Mouse (Mus musculus) gastrocnemius, postnatal 14 days (tissue): ENCODE measurements at regions not wholly inside any gene's neighbourhood (a gene's known extent, or its start where the extent isn't known, plus 50 kb on each side); places are given as distances from the start of the nearest gene placed in this dataset.

ENCODE experiments used
- DNase-seq: peaks from one replicate; pipeline ENCODE4 v3.0.0; 2021; ENCODE audit warnings: mixed read lengths
- intact Hi-C: fragments of 180-260 bp; cut with DNase I; formaldehyde crosslinking; loops from one replicate; pipeline ENCODE4 v1.15.1; 2025; ENCODE audit warnings: low total_unique reads

DNA sequence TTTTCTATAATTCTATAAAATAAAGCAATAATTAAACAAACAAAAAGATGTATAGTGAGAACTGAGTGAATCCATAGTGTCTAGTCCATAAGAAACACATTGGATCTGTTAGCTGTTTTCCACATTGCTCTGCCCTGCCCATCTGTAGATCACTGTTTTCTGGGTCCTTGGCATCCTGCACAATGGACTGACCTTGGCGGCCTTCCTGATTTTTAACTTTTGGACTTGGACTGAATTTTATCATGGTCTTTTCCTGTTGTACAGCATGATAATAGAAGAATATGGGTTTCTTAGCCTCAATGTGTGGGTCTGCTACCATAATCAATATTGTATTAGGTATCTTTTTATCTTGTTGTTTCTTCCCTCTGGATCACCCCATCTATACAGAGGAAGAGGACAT, 456.0 kb downstream of the 1810013L24Rik start:
- no peak for DNase-seq
- intact Hi-C loops: no loop called here

DNA sequence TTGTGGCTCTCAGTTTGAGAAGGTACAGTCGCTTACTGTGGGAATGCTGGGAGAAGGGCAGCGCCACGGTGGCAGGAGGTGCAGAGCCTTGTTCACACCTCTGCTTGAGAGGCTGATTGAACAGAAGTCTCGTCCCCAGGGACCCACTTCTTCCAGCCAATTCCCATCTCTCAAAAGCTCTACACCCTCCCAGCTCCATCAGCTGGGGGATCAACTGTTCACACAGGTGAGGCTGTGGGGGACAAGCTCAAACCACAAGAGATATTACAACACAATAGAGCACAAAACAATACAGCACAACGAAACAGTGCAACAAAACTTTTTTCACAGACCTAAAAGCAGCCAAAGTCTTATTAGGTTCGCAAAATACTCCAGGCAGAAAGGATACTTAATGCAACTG, 457.7 kb downstream of the 1810013L24Rik start:
- DNase-seq: no peak
- intact Hi-C loops: no loop called here

DNA sequence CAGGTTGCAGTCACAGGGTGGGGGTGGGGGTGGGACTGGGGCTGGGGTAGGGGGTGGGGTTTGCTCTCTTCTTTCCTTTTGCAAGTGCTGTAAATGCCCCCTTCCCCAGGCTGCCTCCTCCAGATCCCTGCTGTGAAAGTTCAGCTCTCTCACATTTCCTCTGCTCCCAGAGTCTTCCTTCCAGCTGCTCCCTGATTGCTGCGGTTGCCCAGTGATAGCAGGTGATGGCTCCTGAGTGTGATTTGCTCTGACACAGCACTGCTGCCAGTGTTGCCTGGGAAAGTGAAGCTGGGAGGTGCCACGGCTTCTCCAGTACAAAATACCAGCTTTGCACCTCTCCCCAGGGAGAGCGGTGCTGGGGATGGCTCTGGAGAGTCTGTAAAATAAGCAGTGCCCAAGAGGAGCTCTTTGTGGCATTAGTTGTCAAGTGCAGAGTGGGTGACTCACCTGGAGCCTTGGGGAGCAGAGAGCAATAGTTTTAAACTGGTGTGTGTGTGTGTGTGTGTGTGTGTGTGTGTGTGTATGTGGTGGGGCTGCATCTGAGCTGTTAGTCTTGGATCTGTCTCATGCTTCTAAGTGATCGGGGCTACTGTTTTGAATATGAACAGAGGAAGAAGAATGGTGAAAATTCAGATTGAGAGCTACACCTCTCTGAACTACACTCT, 461.6 kb downstream of the 1810013L24Rik start:
- intact Hi-C loops: no loop called here
- DNase-seq: no peak

DNA sequence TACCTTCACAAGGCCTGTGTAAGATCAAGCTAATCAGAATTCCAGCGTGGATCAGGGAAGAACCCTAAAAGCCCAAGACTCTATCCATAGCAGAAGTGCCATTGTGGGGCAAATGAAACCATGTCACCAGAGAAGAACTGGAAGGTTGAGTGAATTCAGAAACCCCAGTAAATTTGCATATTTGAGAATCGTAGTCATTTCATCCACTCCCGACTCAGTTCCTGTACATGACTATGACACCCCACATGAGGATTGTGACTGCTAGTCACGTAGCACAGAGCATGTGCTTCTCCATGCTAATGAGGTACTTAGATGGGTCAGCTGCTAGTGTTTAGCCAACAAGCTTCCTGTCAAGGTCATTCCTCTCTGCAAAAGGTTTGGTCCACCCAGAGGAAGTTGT, 473.2 kb downstream of the 1810013L24Rik start:
- intact Hi-C loops: no loop called here
- DNase-seq: no peak

DNA sequence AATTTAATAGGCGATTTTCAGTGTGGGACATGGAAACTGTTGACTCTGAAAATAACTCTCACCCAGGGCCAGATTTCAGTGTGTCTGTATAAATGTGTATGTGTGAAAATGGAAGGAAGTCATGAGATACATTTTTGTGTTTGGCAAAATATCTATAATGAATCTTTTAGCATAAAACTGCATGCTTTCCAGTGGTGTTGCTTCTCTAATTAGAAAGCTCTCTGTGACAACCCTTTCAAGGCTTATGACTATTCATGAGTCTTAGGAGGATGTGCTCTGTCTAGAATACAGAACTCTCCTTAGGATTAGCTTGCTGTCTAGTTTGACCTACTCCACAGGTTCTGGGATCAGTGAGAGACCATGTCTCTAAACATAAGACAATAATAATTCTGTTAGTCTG, 474.2 kb downstream of the 1810013L24Rik start:
- intact Hi-C loops: no loop called here
- no peak for DNase-seq

DNA sequence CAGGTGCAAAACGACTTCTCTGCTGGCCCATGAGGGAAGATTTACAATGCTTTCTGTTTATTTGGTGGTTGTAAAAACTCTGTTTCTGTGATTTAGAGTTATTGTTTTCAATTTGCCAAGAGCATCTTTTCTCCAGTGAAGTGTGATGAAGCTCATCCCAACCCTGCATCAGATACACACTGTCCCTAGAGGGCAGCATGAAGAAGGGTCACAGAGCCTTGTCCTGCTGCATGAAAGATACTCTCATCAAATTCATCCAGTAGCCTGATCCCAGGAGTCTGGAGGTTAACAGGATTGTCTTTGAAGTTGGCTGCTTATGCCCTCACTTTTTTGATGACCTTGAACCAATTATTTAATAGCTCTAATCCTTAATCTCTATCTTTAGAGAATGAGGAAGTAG, 480.8 kb downstream of the 1810013L24Rik start:
- DNase-seq: no peak
- intact Hi-C loops: no loop called here

DNA sequence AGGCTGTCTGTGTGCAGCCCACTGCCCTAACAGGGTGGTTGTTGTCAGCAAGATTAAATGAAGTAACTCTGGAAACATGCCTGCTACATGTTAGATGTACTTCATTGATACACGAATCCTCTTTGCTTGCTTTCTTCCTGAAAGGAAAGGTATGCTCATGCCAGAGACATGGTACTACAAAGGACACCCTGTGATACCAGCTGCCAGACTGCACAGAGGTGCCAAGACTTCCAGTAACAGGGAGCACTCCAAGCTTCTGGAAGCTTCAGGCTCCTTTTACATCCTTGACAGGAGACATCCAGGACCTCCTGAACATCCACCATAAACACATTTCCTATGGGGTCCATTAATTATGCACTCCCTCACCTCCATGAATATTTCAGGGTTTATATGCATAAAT, 505.7 kb downstream of the 1810013L24Rik start:
- DNase-seq: no peak
- intact Hi-C loops: no loop called here

DNA sequence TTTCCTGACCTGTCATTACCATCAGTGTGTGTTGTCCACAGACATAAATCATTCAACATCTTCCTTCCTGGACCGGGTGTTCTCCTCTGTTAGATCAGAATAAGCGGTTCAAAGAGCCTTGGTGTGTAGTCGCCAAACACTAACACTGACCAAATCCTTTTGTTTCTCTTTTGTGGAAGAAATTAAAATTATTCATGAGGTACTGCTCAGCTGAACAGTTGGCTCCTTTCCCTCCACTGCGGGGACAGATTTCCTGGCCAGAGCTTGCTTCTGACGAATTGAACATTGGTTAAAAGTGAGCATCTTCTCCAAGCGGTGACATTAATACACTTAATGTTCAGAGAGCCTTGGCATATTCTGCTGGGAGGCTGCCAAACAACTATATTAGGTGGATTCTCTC, 506.2 kb downstream of the 1810013L24Rik start:
- no peak for DNase-seq
- intact Hi-C loops: no loop called here

DNA sequence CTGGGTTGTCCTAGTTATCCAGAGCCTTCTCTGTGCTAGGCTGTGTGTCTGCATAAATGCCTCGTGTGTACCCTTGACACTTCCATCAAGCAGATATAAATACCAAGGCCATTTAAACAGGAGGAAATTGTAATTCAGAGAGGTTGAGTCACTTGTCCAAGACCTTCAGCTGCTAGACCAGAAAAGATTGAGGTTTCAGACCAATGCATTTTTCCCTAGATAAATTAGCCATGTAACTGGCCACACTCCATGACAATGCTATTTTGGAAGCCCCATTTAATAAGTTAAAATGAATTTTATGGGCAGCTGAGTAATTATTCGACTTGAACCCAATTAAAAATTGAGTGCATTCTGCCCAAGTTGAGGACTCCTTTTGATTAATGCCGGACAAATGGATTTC, 509.6 kb downstream of the 1810013L24Rik start:
- intact Hi-C loops: no loop called here
- DNase-seq: no peak

DNA sequence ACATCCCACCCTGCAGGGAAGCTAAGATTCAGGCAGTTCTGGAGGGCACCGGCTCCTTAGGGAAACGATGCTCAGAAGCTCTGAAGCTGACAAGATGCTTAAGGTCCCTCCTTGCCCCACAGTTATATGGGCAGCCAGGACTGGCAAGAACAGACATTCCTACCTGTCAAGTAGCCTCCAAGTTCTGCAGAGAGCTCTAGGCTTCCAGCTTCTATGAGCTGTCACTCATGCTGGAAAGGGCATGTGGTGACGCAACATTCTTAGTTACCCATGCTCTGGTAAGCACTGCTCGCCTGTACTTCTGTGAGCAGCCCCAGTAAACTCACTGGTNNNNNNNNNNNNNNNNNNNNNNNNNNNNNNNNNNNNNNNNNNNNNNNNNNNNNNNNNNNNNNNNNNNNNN, 511.3 kb downstream of the 1810013L24Rik start:
- DNase-seq: no peak
- intact Hi-C loops: no loop called here

DNA sequence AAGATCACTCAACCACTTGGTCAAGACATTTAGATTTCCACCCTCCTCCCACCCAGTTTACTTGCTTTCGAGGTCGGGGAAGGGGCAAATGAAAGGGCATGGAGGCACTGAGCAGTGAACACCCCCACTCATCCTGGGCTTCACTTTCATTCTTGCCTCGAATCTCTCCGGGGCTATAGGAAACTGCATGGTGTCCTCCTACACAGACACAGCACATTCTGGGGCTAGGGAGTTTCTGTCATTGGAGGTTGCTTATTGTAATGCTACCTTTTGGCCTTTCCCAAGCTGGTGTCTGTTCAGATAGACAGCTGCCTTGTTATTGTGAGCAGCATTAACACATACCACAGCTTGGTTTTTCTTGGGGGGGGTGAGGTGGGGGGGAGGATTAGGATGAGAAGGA, 523.9 kb downstream of the 1810013L24Rik start:
- no peak for DNase-seq
- intact Hi-C loops: no loop called here

DNA sequence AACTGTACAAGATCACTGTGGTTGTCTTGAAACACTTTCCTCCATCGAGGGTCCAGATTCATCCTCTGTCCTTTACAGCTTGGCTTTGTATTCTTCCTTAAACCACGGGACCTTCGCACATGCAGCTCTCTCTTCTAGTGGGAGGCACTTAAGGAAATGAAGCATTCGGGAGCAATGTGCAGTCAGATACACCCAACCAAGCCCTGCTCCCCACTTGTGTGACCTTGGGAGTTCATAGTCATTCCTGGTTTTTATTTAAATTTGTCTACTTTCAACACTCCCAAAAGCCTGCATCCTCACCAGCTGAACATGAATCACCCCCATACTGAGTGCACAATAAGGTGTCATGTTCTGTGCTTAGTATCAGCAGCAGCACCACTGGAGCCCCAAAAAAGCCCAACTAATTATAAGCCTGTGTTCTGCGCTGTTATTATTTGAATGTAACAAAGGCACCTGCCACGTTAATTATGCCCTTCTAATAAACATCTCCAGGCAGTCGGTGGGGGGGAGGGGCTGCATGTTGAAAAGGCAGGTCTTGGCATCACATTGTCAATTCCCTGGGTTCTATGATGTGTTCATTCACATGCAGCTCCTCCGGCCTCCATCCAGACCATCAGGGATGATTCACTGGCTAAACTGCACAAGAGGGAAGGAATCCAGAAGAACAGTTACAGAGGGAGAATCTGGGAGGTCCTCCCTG, 524.6 kb downstream of the 1810013L24Rik start:
- no peak for DNase-seq
- intact Hi-C loops: no loop called here

DNA sequence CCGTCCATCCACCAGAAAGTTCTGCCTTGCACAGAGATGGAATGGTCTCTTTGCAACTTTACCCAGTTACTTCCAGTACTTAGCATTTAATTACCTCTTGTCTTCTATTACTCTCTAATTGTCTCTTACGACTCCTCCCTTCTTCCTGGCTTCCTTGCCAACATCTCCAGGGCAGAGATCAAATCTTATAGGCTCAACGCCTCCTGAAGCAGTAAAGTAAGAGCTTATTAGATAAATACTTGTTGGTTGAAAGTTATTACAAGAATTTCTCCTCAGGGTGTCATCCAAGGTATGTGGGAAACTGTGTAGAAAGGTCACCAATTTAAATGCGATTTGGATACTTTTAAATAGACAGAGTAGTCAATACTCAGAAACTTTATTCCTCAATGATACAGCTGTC, 528.8 kb downstream of the 1810013L24Rik start:
- intact Hi-C loops: no loop called here
- DNase-seq: no peak

DNA sequence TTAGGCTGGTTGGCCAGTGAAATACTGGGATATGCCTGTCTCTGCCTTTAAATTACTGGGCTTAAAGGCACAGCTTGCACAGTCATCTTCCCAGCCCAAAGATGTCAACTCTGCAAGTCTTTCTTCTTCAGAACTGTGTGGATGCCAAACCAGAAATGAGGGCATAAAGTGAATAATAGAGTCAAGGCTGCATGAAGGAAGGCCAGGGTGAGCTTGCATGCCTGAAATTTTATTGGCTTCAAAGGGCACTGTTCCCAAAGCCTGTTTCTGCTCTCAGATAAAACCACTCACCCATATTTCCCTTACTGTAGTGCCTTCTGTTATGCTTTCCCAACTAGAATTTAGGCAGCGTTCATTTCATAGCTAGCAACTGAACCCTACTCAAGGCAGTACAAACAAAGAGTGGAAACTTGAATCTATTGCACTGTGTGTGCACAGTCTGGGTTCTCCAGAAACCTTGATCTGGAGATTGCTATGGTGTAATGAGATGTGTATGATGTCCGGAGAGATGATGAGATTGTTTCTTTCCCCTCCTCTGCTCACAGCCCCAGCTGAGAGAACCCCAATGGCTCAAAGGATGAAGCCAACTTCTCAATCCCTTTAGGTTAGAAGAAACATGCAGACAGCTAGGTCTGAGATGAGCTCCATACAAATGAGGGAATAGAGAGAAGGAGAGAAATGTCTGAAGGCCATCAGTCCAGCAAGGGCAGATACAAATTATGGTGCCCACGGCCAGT, 529.7 kb downstream of the 1810013L24Rik start:
- intact Hi-C loops: no loop called here

DNA sequence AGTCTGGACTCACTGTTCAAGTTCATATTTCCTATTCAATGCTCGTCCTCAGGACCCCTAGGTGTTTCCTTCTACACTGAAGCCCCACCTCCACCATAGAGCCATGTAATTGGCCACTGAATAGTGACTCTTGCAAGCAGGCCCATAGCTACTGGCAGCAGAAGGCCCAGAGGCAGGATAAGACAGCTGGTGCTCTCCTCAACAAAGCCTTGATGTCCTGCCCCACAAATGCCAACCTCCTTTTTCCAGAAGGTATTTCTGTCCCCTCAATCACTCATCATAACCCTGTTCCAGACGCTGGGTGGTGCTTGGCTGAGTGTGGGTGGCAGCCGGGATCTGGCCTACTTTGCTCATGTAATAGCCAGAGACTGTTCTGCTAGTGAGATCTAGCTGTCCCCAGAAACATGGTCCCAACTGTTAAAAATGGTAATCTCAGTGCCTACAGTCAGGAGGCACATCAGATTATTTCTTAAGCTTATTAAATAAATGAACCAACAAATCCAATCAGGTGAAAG, 530.9 kb downstream of the 1810013L24Rik start:
- intact Hi-C loops: no loop called here
- DNase-seq: no peak

More for the DNA sequence above, 529.7 kb downstream of the 1810013L24Rik start:
- DNase-seq: no peak

DNA sequence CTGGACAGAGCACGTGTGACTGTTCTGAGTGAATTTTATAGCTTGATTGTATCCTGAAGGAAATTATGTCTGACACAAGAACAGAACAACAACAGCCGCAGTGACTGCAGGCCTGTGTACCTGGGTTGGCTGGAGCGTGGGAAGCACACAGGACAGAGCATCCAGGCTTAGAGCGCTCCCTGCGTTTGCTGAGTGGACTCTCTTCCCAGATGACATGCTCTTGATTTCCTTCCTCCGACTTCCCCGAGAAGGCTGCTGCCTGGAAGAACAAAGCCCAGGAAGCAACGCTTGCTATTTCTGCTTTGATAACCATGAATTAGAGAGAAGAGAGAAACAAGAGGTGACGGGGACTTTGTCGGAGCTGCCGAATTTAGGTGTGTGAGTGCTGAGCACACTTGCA, 532.2 kb downstream of the 1810013L24Rik start:
- no peak for DNase-seq
- intact Hi-C loops: no loop called here

DNA sequence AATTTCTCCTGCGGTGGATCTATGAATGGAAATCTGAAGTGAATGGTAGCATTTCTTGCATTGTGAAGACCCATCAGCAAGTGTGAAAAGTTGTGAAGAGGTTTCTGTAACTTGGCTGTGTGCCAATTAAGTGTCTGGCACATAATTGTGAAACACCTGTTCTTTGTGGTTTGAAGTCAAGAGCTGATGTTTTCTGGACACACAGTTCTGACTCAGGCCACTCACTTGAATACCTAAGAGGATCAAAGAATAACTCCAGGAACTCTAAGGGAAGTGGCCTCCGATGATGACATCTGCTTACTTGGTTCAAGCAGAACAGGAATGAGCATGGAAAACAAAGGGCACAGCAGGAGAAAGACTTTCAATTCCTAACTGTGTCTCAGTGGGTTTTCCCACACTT, 534.2 kb downstream of the 1810013L24Rik start:
- DNase-seq: no peak
- intact Hi-C loops: no loop called here

DNA sequence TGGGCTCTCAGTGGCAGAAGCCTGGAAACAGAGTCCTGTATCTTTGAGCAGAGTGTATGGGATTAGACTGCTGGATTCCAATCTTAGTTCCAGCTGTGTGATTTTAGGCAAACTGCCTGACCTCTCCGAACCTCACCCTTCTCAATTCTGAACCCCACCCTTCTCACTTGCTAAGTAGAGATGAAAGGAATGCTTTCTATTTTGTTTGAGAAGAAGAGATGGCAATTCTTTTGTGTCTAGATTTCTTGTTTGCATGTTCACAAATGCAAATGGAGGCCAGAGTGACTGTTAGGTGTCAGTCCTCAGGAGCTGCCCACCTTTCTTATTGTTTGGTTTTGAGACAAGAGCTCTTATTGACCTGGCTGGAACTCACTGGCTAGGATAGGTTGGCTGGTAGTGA, 561.1 kb downstream of the 1810013L24Rik start:
- no peak for DNase-seq

DNA sequence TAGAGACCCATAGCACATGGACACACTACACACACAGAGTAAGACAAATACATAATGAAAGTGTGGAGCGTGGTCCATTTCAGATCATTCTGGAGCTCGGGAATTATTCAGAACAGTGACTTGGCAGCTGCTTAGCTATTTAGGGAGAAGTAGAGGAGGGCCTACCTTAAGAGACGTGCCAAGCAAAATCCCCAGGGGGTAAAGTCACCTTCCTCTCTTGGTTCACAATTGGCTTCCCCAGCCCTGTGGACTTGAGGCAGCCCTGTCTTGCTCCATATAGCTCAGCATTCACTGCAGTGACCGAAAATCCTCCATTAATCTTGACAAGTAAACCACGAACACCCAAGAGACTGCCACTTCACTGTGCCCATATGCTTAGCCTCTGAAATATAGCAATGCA, 574.8 kb downstream of the 1810013L24Rik start:
- intact Hi-C loops: no loop called here
- no peak for DNase-seq

More for the DNA sequence above, 561.1 kb downstream of the 1810013L24Rik start:
- intact Hi-C loops: no loop called here

DNA sequence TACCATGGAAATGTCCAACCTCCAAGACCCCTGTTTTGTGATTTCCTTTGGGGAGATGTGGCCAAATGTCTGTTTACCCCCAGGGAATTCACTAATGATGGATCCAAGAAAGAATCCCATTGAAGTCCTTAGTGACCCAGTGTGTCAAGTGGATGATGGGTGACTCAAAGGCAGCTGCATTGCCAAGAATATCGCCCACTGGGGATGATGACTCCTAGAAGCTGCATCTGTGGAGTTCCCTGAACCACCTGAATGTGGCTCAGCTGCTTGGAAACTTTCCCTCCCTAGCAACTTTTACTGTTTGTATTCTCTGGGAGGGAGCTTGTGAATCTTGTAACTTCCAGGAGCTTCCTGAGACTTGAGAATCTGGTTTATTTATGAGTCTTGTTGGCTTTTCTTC, 578.3 kb downstream of the 1810013L24Rik start:
- DNase-seq: no peak
- intact Hi-C loops: no loop called here

DNA sequence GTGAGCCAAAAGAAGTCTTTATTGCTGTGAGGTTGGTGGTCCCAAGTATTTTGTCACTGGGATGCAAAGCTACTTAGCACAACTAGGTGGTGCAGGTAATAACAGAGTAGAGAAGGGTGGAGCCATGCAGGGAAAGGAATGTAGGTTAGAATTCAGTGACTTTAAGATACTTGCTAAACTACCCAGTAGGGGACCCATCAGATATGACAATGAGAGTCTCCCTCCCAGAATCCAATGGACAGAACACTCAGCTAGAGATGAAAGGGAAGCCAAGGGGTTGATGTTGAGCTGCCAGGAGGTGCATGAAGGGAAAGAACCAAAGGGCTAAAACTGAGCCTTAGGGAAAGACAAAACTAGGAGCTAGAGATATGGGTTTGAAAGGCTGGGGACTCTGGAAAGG, 564.9 kb downstream of the Grin2a start:
- DNase-seq: no peak
- intact Hi-C loops: no loop called here
